Mouse (Mus musculus): Measurements from ENCODE around the gene Trpc7. TPM values are rescaled to one million over a fixed set of nuclear protein-coding genes. Genes with fewer than 3 reads are reported as not detected.

Trpc7 gene
- polyA plus RNA-seq, 1 experiment from 2014 or later: 0.31 TPM

GRCm38 (mm10) chr13:56780746-56781469 lies 114.9 kb downstream of the Trpc7 start:
- no peak overlapping the region for H3K4me3 ChIP-seq (replicated peaks; ENCODE audit: low read length)
- 73% methylated on average over 13 of the region's 13 CpGs for WGBS
- H3K27me3 ChIP-seq (ENCODE audit: control insufficient read depth, insufficient read depth, low read length): no peaks in the 10 kb centered on the region
- no peaks in the 10 kb centered on the region; the same call in 1 of the 2 replicates for H3K9me3 ChIP-seq (replicated peaks; ENCODE audit: control insufficient read depth, low read length)
- no peak overlapping the region for H3K27ac ChIP-seq (ENCODE audit: low read length)
- no peaks in the 10 kb centered on the region for H3K4me1 ChIP-seq (ENCODE audit: control insufficient read depth, insufficient read depth, low read length)
- H3K9ac ChIP-seq (ENCODE audit: low read length): no peak overlapping the region
- ATAC-seq (ENCODE audit: insufficient read depth, low FRiP score): no peak
- no peaks in the 10 kb centered on the region for H3K36me3 ChIP-seq (ENCODE audit: control insufficient read depth, insufficient read depth, low read length)
- no peak overlapping the region for H3K4me2 ChIP-seq (ENCODE audit: low read depth, low read length)

DNA sequence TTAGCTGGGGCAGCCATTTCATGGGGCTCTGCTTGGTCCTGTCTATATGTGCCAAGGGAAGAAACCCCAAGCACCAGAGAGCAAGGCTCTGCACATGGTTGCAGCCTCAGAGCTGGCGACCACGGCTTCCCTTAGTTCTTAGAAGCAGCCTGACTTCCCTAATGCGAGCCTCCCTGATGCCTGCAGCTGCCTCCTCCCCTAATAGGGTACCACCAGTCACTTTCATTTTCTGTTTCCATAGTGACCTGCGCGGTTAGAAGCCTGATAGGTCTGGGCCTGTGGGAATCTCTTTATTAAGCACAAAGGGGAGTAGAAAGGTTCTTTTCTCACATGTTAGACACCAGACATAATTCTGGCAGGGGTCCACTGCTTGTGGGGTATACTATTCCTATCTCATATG lies 121.5 kb downstream of the Trpc7 start:
- Histone ChIP-seq H3K9me3 (replicated peaks; ENCODE audit: control insufficient read depth, low read length) (no peaks in the 10 kb centered on the region), H3K9ac (ENCODE audit: low read length) (no peak overlapping the region), H3K36me3 (ENCODE audit: control insufficient read depth, insufficient read depth, low read length) (no peaks in the 10 kb centered on the region), H3K4me1 (ENCODE audit: control insufficient read depth, insufficient read depth, low read length) (no peaks in the 10 kb centered on the region), H3K4me2 (ENCODE audit: low read depth, low read length) (no peak overlapping the region), H3K27me3 (ENCODE audit: control insufficient read depth, insufficient read depth, low read length) (no peaks in the 10 kb centered on the region), H3K4me3 (replicated peaks; ENCODE audit: low read length) (no peak overlapping the region), H3K27ac (ENCODE audit: low read length) (no peak overlapping the region)
- no peak for ATAC-seq (ENCODE audit: insufficient read depth, low FRiP score)
- WGBS: 42% methylated on average over 5 of the region's 5 CpGs

DNA sequence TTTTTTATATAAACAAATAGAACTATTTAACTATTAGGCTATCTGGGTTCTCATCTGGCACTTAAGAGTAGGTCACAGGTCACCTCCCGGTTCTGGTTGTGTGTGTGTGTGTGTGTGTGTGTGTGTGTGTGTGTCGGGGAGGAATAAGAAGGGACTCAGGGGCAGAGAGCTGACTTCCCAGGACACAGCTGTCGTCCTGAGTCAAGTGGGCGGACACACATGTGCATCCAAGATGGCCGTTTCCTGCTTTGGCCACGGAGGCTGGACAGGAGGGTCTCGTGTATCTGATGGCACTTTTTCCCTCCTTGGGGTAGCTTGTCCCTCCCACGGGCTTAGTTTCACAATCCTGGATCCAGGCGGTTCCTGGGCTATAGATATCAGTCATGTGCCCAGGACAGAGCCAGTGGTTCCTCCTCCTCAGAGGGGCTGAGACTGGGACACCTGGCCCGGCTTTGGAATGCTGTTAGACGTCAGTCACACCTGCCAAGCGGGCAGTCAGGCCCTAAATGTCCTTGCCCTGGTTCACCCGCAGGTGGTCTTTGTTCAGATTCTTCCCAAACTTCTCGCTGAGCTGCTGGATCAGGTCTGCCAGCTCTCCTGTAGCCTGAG lies 122.4 kb downstream of the Trpc7 start:
- no peak overlapping the region for H3K4me3 ChIP-seq (replicated peaks; ENCODE audit: low read length)
- H3K27me3 ChIP-seq (ENCODE audit: control insufficient read depth, insufficient read depth, low read length): no peaks in the 10 kb centered on the region
- H3K36me3 ChIP-seq (ENCODE audit: control insufficient read depth, insufficient read depth, low read length): no peaks in the 10 kb centered on the region
- no peak overlapping the region for H3K4me2 ChIP-seq (ENCODE audit: low read depth, low read length)
- H3K4me1 ChIP-seq (ENCODE audit: control insufficient read depth, insufficient read depth, low read length): no peaks in the 10 kb centered on the region
- H3K9me3 ChIP-seq (replicated peaks; ENCODE audit: control insufficient read depth, low read length): no peaks in the 10 kb centered on the region
- H3K9ac ChIP-seq (ENCODE audit: low read length): no peak overlapping the region
- WGBS: 49% methylated on average over 14 of the region's 14 CpGs
- H3K27ac ChIP-seq (ENCODE audit: low read length): no peak overlapping the region
- ATAC-seq (ENCODE audit: insufficient read depth, low FRiP score): no peak

DNA sequence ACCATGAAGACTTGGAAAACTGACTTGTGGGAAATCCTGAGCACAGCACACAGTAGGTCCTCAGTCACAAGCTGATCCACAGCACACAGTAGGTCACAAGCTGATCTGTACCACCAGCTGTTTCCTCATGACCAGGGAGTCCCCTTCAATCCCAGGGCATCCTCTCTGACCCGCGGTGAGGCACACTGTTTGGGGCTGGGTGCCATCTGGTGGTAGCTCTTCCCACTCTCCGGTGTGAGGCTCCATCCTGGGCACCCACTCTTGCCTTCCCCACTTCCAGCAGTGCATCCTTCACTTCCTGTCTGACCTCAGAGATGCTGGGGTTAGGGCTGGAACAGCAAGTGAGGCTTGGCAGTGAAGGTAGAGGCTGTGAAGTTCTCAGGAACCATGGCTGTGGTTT lies 123.2 kb downstream of the Trpc7 start:
- Histone ChIP-seq H3K4me3 (replicated peaks; ENCODE audit: low read length) (no peak overlapping the region), H3K4me1 (ENCODE audit: control insufficient read depth, insufficient read depth, low read length) (no peaks in the 10 kb centered on the region), H3K36me3 (ENCODE audit: control insufficient read depth, insufficient read depth, low read length) (no peaks in the 10 kb centered on the region), H3K27me3 (ENCODE audit: control insufficient read depth, insufficient read depth, low read length) (no peaks in the 10 kb centered on the region), H3K9ac (ENCODE audit: low read length) (no peak overlapping the region), H3K9me3 (replicated peaks; ENCODE audit: control insufficient read depth, low read length) (no peaks in the 10 kb centered on the region), H3K4me2 (ENCODE audit: low read depth, low read length) (no peak overlapping the region), H3K27ac (ENCODE audit: low read length) (no peak overlapping the region)
- 27% methylated on average over 3 of the region's 3 CpGs for WGBS
- no peak for ATAC-seq (ENCODE audit: insufficient read depth, low FRiP score)

- no peak overlapping the region for H3K9ac ChIP-seq (ENCODE audit: low read length)
- no peak overlapping the region for H3K4me3 ChIP-seq (replicated peaks; ENCODE audit: low read length)
- H3K4me2 ChIP-seq (ENCODE audit: low read depth, low read length): no peak overlapping the region
- no peak overlapping the region for H3K27ac ChIP-seq (ENCODE audit: low read length)
- no peak for ATAC-seq (ENCODE audit: insufficient read depth, low FRiP score)
- H3K27me3 ChIP-seq (ENCODE audit: control insufficient read depth, insufficient read depth, low read length): no peaks in the 10 kb centered on the region
- H3K4me1 ChIP-seq (ENCODE audit: control insufficient read depth, insufficient read depth, low read length): 0 out of 2 replicates have a peak, but pooled peaks cover under 1% of the 10 kb centered on the region
- H3K9me3 ChIP-seq (replicated peaks; ENCODE audit: control insufficient read depth, low read length): no peaks in the 10 kb centered on the region
- 67% methylated on average over 5 of the region's 5 CpGs for WGBS
- H3K36me3 ChIP-seq (ENCODE audit: control insufficient read depth, insufficient read depth, low read length): no peaks in the 10 kb centered on the region
Measured at GRCm38 (mm10) chr13:56770786-56771185, 125.0 kb downstream of the Trpc7 start.

DNA sequence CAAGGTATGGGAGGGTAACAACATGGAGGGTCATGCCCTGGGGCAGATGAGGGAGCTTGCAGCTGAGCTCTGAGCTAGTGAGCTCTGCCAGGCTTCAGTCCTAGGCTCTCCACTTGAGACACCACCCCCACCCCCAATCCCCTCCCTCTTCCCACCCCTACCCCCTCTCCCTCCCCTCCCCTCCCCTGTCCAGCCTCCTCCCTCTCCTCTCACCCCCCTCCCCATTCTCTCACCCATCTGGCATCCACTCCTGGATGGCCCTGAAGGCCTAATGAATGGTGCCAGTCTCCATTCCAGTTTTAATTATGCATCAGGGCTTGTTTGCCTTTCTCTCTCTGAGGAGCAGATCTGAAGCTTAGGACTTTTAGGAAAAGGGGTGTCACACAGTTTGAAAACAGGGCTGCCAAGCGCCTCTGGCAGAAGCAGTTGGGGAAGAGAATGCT lies 125.6 kb downstream of the Trpc7 start:
- Histone ChIP-seq H3K4me3 (replicated peaks; ENCODE audit: low read length) (no peak overlapping the region), H3K9me3 (replicated peaks; ENCODE audit: control insufficient read depth, low read length) (no peaks in the 10 kb centered on the region), H3K27me3 (ENCODE audit: control insufficient read depth, insufficient read depth, low read length) (no peaks in the 10 kb centered on the region), H3K27ac (ENCODE audit: low read length) (no peak overlapping the region), H3K4me1 (ENCODE audit: control insufficient read depth, insufficient read depth, low read length) (0 out of 2 replicates have a peak, but pooled peaks cover 4% of the 10 kb centered on the region), H3K9ac (ENCODE audit: low read length) (no peak overlapping the region), H3K4me2 (ENCODE audit: low read depth, low read length) (no peak overlapping the region), H3K36me3 (ENCODE audit: control insufficient read depth, insufficient read depth, low read length) (no peaks in the 10 kb centered on the region)
- ATAC-seq (ENCODE audit: insufficient read depth, low FRiP score): no peak
- WGBS: 77% methylated on average over 1 of the region's 1 CpGs

DNA sequence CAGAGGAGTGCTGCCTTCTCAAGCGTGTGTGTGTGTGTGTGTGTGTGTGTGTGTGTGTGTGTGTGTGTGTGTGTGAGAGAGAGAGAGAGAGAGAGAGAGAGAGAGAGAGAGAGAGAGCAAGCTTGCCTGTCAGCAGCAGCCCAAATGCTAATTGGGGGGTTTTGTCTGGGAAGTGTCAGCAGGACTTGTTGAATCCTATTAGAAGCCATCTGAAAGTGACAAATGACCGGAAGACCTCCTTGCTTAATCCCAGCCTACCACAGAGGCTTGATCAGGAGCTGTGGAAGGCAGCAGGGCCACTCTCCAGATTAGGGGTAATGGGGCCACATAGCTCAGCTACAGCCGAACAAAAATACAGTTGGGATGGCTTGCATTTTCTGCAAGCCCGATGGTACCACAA lies 126.4 kb downstream of the Trpc7 start:
- 0 out of 2 replicates have a peak, but pooled peaks cover 4% of the 10 kb centered on the region for H3K4me1 ChIP-seq (ENCODE audit: control insufficient read depth, insufficient read depth, low read length)
- H3K4me2 ChIP-seq (ENCODE audit: low read depth, low read length): no peak overlapping the region
- WGBS: 44% methylated on average over 4 of the region's 4 CpGs
- no peaks in the 10 kb centered on the region for H3K36me3 ChIP-seq (ENCODE audit: control insufficient read depth, insufficient read depth, low read length)
- H3K9me3 ChIP-seq (replicated peaks; ENCODE audit: control insufficient read depth, low read length): no peaks in the 10 kb centered on the region
- H3K27me3 ChIP-seq (ENCODE audit: control insufficient read depth, insufficient read depth, low read length): no peaks in the 10 kb centered on the region
- no peak overlapping the region for H3K9ac ChIP-seq (ENCODE audit: low read length)
- ATAC-seq (ENCODE audit: insufficient read depth, low FRiP score): no peak
- H3K4me3 ChIP-seq (replicated peaks; ENCODE audit: low read length): no peak overlapping the region
- H3K27ac ChIP-seq (ENCODE audit: low read length): no peak overlapping the region

- Histone ChIP-seq H3K4me3 (replicated peaks; ENCODE audit: low read length) (no peak overlapping the region), H3K27me3 (ENCODE audit: control insufficient read depth, insufficient read depth, low read length) (no peaks in the 10 kb centered on the region), H3K27ac (ENCODE audit: low read length) (no peak overlapping the region), H3K9me3 (replicated peaks; ENCODE audit: control insufficient read depth, low read length) (no peaks in the 10 kb centered on the region), H3K9ac (ENCODE audit: low read length) (no peak overlapping the region), H3K4me1 (ENCODE audit: control insufficient read depth, insufficient read depth, low read length) (0 out of 2 replicates have a peak, but pooled peaks cover 4% of the 10 kb centered on the region), H3K4me2 (ENCODE audit: low read depth, low read length) (no peak overlapping the region), H3K36me3 (ENCODE audit: control insufficient read depth, insufficient read depth, low read length) (no peaks in the 10 kb centered on the region)
- ATAC-seq (ENCODE audit: insufficient read depth, low FRiP score): no peak
- 29% methylated on average over 5 of the region's 5 CpGs for WGBS
Measured at GRCm38 (mm10) chr13:56766211-56766610, 129.6 kb downstream of the Trpc7 start.

- no peaks in the 10 kb centered on the region for H3K9me3 ChIP-seq (replicated peaks; ENCODE audit: control insufficient read depth, low read length)
- no peak overlapping the region for H3K4me3 ChIP-seq (replicated peaks; ENCODE audit: low read length)
- no peak for ATAC-seq (ENCODE audit: insufficient read depth, low FRiP score)
- H3K4me1 ChIP-seq (ENCODE audit: control insufficient read depth, insufficient read depth, low read length): 0 out of 2 replicates have a peak, but pooled peaks cover 4% of the 10 kb centered on the region
- H3K36me3 ChIP-seq (ENCODE audit: control insufficient read depth, insufficient read depth, low read length): no peaks in the 10 kb centered on the region
- H3K4me2 ChIP-seq (ENCODE audit: low read depth, low read length): peak overlapping the region; percentile 37
- WGBS: 31% methylated on average over 25 of the region's 25 CpGs
- H3K27ac ChIP-seq (ENCODE audit: low read length): no peak overlapping the region
- no peaks in the 10 kb centered on the region for H3K27me3 ChIP-seq (ENCODE audit: control insufficient read depth, insufficient read depth, low read length)
- H3K9ac ChIP-seq (ENCODE audit: low read length): peak overlapping the region; percentile 19; the same call in 1 of the 2 replicates
Measured at GRCm38 (mm10) chr13:56765284-56766032, 130.3 kb downstream of the Trpc7 start.

Data from stomach, embryonic 16.5 days (tissue).